ENCODE assay signal across 9 mouse cellular contexts in the genomic region with DNA sequence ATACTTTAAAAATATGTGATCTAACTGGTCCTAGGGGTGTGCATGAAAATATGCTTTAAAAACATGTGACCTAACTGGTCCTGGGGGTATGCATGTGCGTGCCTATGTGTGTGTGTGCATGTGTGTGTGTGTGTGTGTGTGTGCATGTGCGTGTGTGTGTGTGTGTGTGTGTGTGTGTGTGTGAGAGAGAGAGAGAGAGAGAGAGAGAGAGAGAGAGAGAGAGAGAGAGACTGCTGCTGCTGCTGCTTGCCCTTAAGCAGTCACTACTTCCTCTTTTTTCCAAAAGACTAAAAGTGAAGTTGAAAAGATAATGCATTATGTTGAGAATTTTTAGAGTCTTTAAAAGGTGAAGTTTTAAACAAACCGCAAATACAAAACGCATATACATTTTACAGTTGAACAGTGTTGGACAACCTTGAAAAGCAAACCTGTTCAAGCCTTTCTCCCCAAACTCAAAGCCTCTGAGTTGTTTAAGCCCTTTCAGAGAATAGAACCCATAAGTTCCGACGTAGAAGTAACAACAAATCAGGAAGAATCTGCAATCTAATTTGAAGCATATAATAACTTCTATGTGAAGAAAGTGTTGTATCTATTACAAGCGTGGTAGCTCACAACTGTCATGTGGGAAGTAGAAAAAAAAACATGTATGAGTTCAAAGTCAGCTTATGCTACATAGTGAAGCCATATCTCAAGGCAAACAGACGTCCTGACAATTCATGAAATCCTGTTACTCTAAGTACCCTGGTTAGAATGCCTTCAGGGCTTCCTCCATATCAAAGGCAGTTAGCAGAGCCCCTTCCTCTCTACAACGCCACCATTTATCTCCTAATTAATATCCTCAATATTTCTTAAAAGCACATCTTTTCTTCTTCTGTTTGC. TPM values are rescaled to one million over a fixed set of nuclear protein-coding genes. Genes with fewer than 3 reads are reported as not detected.
A peak's percentile ranks its signal among the peaks of the same experiment; 100 is the strongest.
DNase-seq lines count a peak whose midpoint lies in the region; ATAC-seq and TF ChIP-seq lines count a peak whose summit lies in the region.
"Had no signal": no experiment of that assay in that cellular context is flagged by ENCODE, and none has a peak within 500 bp of the region (broad histone marks: within the 10 kb centered on the region; RNA-seq: fewer than 3 reads in every experiment).

No protein-coding gene starts in this region.

- no peaks in the 10 kb centered on the region; the same call in 1 of the 2 replicates for H3K4me1 ChIP-seq in heart, postnatal 0 days (ENCODE audit: control insufficient read depth, insufficient read depth)
- no peaks in the 10 kb centered on the region; the same call in 1 of the 2 replicates for H3K4me1 ChIP-seq in bone marrow, adult 2 months (ENCODE audit: control insufficient read depth, insufficient read depth, low read length)
- H3K4me1 ChIP-seq in hindbrain, embryonic 14.5 days (replicated peaks; ENCODE audit: control insufficient read depth, insufficient read depth, low read length): no peaks in the 10 kb centered on the region
- 0 out of 2 replicates have a peak, but pooled peaks cover 4% of the 10 kb centered on the region for H3K4me1 ChIP-seq in midbrain, embryonic 15.5 days

- no peak for TF ChIP-seq CTCF in heart, postnatal 0 days (IDR thresholded peaks at IDR 0.05; ENCODE audit: low read depth)
- no peak for TF ChIP-seq CTCF in bone marrow, adult 2 months (IDR thresholded peaks at IDR 0.05; ENCODE audit: control insufficient read depth, insufficient read depth, low read length)

- intact Hi-C loops in heart, postnatal 14 days (cut with DNase I): no loop called here

- H3K27ac ChIP-seq in heart, postnatal 0 days (ENCODE audit: low read depth): no peak overlapping the region
- H3K27ac ChIP-seq in bone marrow, adult 2 months (ENCODE audit: control insufficient read depth, insufficient read depth, low read depth, low read length, poor library complexity): peak overlapping the region; percentile 67; the same call in 1 of the 2 replicates
- no peak overlapping the region for H3K27ac ChIP-seq in hindbrain, embryonic 14.5 days
- no peak overlapping the region for H3K27ac ChIP-seq in midbrain, embryonic 15.5 days

- 0 out of 2 replicates have a peak, but pooled peaks have one; percentile 6 for ATAC-seq in heart, postnatal 0 days (ENCODE audit: insufficient read depth, low read depth)
- no peak for ATAC-seq in hindbrain, embryonic 14.5 days (ENCODE audit: low FRiP score)
- no peak for ATAC-seq in midbrain, embryonic 15.5 days (replicated peaks)

- no peak overlapping the region for H3K9ac ChIP-seq in heart, postnatal 0 days (replicated peaks; ENCODE audit: low read depth, low read length)
- H3K9ac ChIP-seq in hindbrain, embryonic 14.5 days: no peak overlapping the region
- no peak overlapping the region for H3K9ac ChIP-seq in midbrain, embryonic 15.5 days

- peak overlapping the region; percentile 63 for H3K4me3 ChIP-seq in heart, postnatal 0 days (ENCODE audit: low read depth, low read length)
- H3K4me3 ChIP-seq in bone marrow, adult 2 months (replicated peaks; ENCODE audit: control insufficient read depth, low read depth, low read length): peak overlapping the region; percentile 66
- H3K4me3 ChIP-seq in hindbrain, embryonic 14.5 days (replicated peaks; ENCODE audit: low read length): no peak overlapping the region
- H3K4me3 ChIP-seq in midbrain, embryonic 15.5 days: no peak overlapping the region

- TF ChIP-seq EP300 in heart, postnatal 0 days (IDR thresholded peaks at IDR 0.05; ENCODE audit: low read depth): no peak

- WGBS in heart, postnatal 0 days: 65% methylated on average over 8 of the region's 9 CpGs
- WGBS in bone marrow, adult 2 months: 11% methylated on average over 9 of the region's 9 CpGs
- WGBS in hindbrain, embryonic 14.5 days: 81% methylated on average over 9 of the region's 9 CpGs
- 78% methylated on average over 9 of the region's 9 CpGs for WGBS in midbrain, embryonic 15.5 days

- DNase-seq in heart, postnatal 0 days (ENCODE audit: low spot score): no peak
- DNase-seq in heart, postnatal 14 days: no peak
- DNase-seq in hindbrain, embryonic 14.5 days (ENCODE audit: low spot score): no peak
- DNase-seq in testis, postnatal 10 days (ENCODE audit: low spot score): no peak
- no peak for DNase-seq in adrenal gland, postnatal 10 days
- DNase-seq in kidney, postnatal 36 days: no peak
- DNase-seq: cerebellum, adult 18-20 months had no signal

- no peaks in the 10 kb centered on the region for H3K27me3 ChIP-seq in heart, postnatal 0 days (ENCODE audit: control insufficient read depth, insufficient read depth, low read length)
- H3K27me3 ChIP-seq in hindbrain, embryonic 14.5 days (ENCODE audit: control insufficient read depth, insufficient read depth, low read length): no peaks in the 10 kb centered on the region
- H3K27me3 ChIP-seq in midbrain, embryonic 15.5 days (replicated peaks): no peaks in the 10 kb centered on the region

- H3K4me2 ChIP-seq in heart, postnatal 0 days (ENCODE audit: low read depth, low read length): peak overlapping the region; percentile 86
- H3K4me2 ChIP-seq in hindbrain, embryonic 14.5 days (replicated peaks): peak overlapping the region; percentile 49
- H3K4me2 ChIP-seq in midbrain, embryonic 15.5 days: peak overlapping the region; percentile 45

- TF ChIP-seq POLR2A in bone marrow, adult 2 months (IDR thresholded peaks at IDR 0.05; ENCODE audit: borderline replicate concordance, control insufficient read depth, low read depth, low read length): no peak

- H3K36me3 ChIP-seq in heart, postnatal 0 days (replicated peaks; ENCODE audit: control insufficient read depth, insufficient read depth, low read length): no peaks in the 10 kb centered on the region
- H3K36me3 ChIP-seq in hindbrain, embryonic 14.5 days (replicated peaks; ENCODE audit: control insufficient read depth, insufficient read depth): no peaks in the 10 kb centered on the region
- no peaks in the 10 kb centered on the region for H3K36me3 ChIP-seq in midbrain, embryonic 15.5 days (replicated peaks)

- no peaks in the 10 kb centered on the region for H3K9me3 ChIP-seq in heart, postnatal 0 days (replicated peaks; ENCODE audit: control insufficient read depth, low read length)
- no peaks in the 10 kb centered on the region for H3K9me3 ChIP-seq in hindbrain, embryonic 14.5 days (ENCODE audit: control insufficient read depth, low read length)
- no peaks in the 10 kb centered on the region for H3K9me3 ChIP-seq in midbrain, embryonic 15.5 days

RNA-seq across cellular contexts. Expression of gene Pla2g4a, which starts 0.6 kb away (rescaled TPM):
- total RNA-seq in heart, postnatal 0 days (2014; rRNA removed; ENCODE audit: low replicate concordance): 2.4 and 5.9 TPM in 2 replicates
- 2.8 and 3.1 TPM in 2 replicates for polyA plus RNA-seq in heart, postnatal 0 days (2015; fragmentation: Nextera tagmentation; extraction: Ambion mirVana)
- total RNA-seq in heart, postnatal 14 days (2021): 1 to 10 TPM; 3.4 to 3.8 TPM
- polyA plus RNA-seq in bone marrow, adult 2 months (2011; ENCODE audit: insufficient read depth, insufficient read length, low replicate concordance, missing spikeins): 8.5 and 15.3 TPM in 2 replicates
- 1.9 and 2.1 TPM in 2 replicates for polyA plus RNA-seq in hindbrain, embryonic 14.5 days (2014; fragmentation: Nextera tagmentation; extraction: Ambion mirVana)
- 0.74 and 0.96 TPM in 2 replicates for polyA plus RNA-seq in midbrain, embryonic 15.5 days (2015; fragmentation: Nextera tagmentation; extraction: Ambion mirVana)
- 1 to 10 TPM; 4.5 to 5.9 TPM for total RNA-seq in adrenal gland, postnatal 10 days (2021)

Comparison
In these comparisons a context has a peak if more than half of its experiments do, and no peak if none do; other contexts are left out.
1. H3K4me3 ChIP-seq: peak in heart, postnatal 0 days (single experiment) and bone marrow, adult 2 months (single experiment); none in hindbrain, embryonic 14.5 days (single experiment) and midbrain, embryonic 15.5 days (single experiment).
2. Peak in every context shown above with its lines, with median percentiles within 50 percentile points of each other: H3K4me2 ChIP-seq.